Mouse (Mus musculus) kidney, postnatal 14 days (tissue): ENCODE results near the gene Serpinh1.

Source experiments
- DNase-seq: peaks from one replicate; pipeline ENCODE4 v3.0.0; 2022; ENCODE audit warnings: mixed read lengths

The Serpinh1 gene

GRCm38 (mm10) chr7:99323321-99323700 lies 29.7 kb downstream of the Serpinh1 start:
- DNase-seq: no peak

GRCm38 (mm10) chr7:99322691-99323320 lies 30.2 kb downstream of the Serpinh1 start:
- DNase-seq: no peak

GRCm38 (mm10) chr7:99320524-99320923 lies 32.5 kb downstream of the Serpinh1 start:
- no peak for DNase-seq

GRCm38 (mm10) chr7:99317475-99317874 lies 35.6 kb downstream of the Serpinh1 start:
- no peak for DNase-seq

GRCm38 (mm10) chr7:99316207-99316606 lies 36.8 kb downstream of the Serpinh1 start:
- DNase-seq: no peak

GRCm38 (mm10) chr7:99314565-99314964 lies 38.5 kb downstream of the Serpinh1 start:
- DNase-seq: no peak

GRCm38 (mm10) chr7:99313253-99313652 lies 39.8 kb downstream of the Serpinh1 start:
- DNase-seq: no peak

GRCm38 (mm10) chr7:99312671-99313143 lies 40.3 kb downstream of the Serpinh1 start:
- DNase-seq: no peak

GRCm38 (mm10) chr7:99312058-99312457 lies 41.0 kb downstream of the Serpinh1 start:
- DNase-seq: no peak

GRCm38 (mm10) chr7:99311433-99311832 lies 41.6 kb downstream of the Serpinh1 start:
- DNase-seq: peak; percentile 27

GRCm38 (mm10) chr7:99306640-99307039 lies 46.4 kb downstream of the Serpinh1 start:
- DNase-seq: no peak

- DNase-seq: no peak
Observed at GRCm38 (mm10) chr7:99305688-99306087, 47.4 kb downstream of the Serpinh1 start.

- peak; percentile 34 for DNase-seq
Observed at GRCm38 (mm10) chr7:99304949-99305372, 48.1 kb downstream of the Serpinh1 start.

GRCm38 (mm10) chr7:99304029-99304428 lies 49.0 kb downstream of the Serpinh1 start:
- no peak for DNase-seq

GRCm38 (mm10) chr7:99300650-99301175 lies 52.3 kb downstream of the Serpinh1 start:
- DNase-seq: no peak
